Mouse (Mus musculus): ENCODE data around the gene Txnrd2.

The Txnrd2 gene

DNA sequence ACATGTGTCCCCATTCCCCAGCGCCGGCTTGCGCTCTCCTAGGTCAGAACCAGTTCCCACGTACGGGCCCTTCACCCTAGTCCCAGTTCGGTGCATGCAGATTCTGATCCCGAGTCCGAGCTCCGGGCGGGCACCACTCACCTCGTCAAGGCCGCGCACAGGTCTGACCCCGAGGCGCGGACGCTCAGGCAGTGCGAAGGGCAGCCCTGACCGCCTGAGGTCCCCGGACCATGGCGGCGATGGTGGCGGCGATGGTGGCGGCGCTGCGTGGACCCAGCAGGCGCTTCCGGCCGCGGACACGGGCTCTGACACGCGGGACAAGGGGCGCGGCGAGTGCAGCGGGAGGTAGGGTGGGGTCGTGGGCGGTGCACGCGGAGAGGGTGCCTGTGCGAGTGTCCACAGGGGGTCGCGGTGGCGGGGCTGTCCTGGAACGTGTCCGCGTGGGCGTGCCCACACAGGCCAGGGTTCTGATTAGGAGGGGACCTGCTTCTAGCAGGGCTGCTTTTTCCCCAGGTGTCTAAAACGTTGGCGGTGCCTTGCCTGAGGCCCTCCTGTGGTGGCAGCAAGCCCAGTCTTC lies at the start of gene Txnrd2:
TSS of gene Txnrd2 (plus strand) at position 170 of the 577 bp plus-strand sequence.
- DNase-seq (ENCODE audit: low read depth in 2 of 2, low spot score in 2 of 2): peak; percentile 52 to 53

DNA sequence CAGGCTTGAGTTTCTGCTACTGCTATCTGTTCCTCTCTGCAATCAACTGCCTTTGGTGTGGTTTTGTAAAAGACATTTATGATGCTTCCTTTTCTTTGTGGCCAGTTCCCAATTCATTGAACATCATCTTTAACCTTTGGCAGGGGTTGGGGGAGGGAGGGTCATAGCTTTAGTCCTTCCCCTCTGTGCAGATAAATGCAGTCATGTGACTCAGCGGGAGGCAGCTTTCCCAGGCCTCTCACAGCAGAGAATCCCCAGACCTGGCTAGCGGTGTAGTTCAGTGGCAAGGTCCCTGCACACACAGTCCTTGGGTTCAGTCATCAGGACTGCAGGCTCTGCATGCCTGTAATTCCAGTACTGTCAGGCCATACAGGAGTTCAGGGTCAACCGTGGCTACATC lies 49.0 kb upstream of the Txnrd2 start:
- DNase-seq (ENCODE audit: low read depth in 2 of 2, low spot score in 2 of 2): no peak

DNA sequence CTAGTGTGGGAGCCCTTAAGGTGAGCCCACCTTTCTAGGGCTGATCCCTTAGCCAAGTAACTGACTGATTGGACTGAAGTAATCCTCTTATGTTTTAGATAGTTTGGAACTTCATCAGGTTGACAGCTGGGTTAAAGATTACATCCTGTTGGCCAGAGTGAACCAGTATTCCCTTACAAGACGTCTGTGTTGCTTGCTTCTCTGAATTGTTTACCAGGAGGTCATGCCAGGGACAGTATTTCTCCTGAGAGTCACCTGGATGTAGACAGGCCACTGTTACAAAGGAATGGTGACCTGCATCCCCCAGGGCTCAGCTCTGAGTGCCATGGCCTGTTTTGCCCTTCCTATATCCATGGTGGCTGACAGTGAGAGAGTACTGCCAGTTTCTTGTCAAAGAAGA lies 47.7 kb upstream of the Txnrd2 start:
- DNase-seq (ENCODE audit: low read depth in 2 of 2, low spot score in 2 of 2): no peak

DNA sequence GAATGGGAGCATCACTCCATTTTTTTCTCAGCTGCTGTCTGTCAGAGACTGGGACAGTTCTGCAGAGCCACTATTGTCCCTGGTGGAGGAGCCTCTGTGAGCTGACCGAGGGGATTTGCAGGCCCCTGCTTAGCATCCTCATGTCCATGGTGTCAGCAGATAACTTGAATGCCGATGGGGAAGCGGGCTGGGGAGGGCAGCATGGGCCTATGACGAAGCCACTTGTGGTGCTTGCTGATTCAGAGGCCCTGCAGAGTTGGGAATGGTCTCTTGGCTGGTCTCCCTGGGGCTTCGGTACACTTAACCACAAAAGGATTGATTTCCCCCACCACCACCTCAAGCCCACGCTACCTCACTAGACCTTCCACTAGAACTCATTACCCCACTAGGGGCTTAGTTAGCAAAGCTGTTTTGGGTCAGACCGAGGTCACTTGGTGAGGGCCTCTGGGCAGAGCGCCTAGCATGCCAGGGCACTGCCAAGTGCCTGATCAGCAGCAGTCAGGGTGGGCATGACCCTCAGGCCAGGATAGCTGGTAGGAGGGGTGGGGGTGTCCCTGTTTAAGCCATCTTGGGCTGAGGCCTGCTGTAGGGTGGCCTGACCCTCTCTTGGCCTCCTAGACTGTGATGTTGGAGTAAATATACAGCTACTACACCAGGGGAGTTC lies 46.7 kb upstream of the Txnrd2 start:
- no peak for DNase-seq (ENCODE audit: low read depth in 2 of 2, low spot score in 2 of 2)

DNA sequence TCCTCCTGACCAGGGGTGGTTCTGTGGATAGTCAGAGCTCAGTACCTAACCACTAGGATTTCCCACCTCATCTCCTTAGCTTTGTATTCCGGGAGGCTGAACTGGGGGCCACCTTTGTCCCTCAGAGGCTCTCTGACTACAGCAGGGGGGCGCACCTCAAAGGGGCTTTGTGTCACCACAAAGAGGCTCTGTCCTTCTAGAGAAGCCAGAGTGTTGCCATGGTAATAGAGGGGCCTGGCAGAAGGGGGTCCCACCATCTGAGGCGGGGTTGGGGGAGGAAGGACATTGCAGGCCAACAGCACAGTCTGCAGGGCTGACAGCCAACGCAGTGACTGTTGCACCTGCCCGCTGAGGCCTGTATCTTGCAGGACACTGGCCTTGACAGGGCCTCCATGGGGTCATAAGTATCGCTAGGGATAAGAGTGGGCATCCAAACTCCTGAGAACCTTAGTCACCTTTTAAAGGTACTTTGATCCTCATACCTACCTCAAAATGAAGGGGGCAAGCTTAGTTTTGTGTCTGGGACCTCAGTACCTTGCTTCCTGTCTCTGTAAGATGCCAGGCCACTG lies 45.6 kb upstream of the Txnrd2 start:
- DNase-seq (ENCODE audit: low read depth in 2 of 2, low spot score in 2 of 2): no peak

DNA sequence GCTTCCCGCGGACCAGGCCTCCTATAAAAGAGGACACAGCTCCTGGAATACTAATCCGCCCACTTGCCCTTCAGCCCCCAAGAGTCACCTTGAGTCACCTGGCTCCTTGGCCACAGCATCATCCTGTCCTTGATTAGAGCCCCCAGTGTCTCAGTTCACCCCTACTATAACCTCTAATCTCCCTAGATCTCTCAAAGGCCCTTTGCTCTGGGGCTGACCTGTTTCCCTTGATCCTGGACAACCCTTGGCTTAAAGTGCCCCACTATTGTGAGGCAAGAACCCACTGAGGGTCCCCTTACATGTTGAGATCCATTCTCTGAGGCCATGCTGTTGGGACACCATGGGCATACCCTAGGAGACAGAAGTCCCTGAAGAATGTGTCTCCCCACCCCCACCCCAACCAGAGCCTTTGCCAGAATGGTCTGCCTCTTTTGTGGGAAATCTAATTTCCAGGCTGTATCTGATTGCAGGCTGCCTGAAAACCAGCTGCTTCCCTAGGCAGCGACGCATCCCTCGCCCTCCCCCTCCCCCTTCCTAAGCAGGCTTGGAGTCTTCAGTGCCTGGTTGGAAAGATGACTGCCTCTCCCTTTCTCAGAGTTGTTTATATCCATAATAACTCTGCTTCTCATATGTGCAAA lies 44.4 kb upstream of the Txnrd2 start:
- no peak for DNase-seq (ENCODE audit: low read depth in 2 of 2, low spot score in 2 of 2)

DNA sequence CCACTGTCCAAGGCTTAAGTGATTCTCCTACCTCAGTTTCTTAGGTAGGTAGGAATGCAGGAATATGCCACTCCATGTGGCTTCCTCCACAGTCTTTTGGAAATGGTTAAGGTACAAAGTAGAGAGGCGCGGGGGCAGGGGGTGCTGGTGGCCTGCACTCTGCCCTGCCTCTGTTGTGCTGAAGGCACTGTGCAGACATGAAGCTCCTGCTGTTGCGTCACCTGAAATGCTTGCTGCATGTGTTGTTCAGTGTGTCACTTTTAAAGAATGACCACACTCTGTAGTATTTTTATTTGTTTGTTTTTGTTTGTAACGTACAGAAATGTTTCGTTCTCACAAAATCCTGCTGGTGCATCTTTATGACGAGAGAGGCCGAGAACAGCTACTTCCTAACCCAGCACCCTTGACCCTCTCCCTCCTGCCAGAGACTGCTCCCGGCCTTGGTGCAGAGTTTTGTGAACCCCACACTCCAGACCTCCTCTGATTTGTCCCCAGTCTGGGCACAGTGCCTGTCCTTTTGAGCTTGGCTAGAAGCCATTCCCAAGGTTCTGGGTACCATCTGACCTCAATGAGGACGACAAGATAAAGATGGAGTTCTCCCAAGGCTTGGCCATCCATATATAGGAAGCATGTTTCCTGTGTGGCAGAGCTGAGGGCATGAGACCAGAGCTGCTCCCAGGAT lies 43.0 kb upstream of the Txnrd2 start:
- no peak for DNase-seq (ENCODE audit: low read depth in 2 of 2, low spot score in 2 of 2)

DNA sequence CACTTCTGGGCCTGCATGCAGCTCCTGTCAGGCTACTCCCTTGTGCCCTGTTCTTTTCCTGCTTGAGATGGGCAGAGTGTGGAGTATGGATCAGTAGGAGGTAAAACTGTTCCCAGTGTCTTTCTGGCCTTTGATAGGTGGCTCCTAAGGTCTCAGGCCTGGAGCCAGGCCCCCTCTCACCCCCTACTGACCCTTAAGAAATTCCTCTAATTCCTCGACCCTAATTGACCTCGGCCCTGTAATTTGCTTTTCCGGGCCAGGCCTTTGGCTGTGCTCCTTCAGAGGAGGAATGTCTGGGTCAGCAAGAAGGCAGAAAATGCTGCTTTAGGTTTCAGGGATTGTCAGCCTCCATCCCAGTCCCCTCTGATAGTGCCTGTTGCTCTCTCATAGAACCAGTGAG lies 42.4 kb upstream of the Txnrd2 start:
- no peak for DNase-seq (ENCODE audit: low read depth in 2 of 2, low spot score in 2 of 2)

DNA sequence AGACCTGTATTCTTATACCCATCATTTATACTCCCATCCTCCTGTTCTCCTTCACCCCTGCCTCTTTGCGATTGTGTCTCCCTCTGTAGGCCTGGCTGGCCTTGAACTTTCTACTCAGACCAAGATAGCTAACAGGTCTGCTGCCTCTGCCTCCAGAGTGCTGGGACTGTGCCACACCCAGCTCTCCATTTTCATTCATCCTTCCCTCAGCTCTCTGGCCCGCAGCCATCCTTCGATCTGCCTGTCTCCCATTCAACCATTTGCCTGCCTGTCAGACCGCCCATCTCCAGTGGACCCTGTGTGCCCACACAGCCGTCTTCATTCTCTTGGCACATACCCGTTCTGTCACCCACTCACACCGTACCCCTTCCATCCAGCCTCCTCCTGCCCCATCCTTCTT lies 42.0 kb upstream of the Txnrd2 start:
- no peak for DNase-seq (ENCODE audit: low read depth in 2 of 2, low spot score in 2 of 2)

DNA sequence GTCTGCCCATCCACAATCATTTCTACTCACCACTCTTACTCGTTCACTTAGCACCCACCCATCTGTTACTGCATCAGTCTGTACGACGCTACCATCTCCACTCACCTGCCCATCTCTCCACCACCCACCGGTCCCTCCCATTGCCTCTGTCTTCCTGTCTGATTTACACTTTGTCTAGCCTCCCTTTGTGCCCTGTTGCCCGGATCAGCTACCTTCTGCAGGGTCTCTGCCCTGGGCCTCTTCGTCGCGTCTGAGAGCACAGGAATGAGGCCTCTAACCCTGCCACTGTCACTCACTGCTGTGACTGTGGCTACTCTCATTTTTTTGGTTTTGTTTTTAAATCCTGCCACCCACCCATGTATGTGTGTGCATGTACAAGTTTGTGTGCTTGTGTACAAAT lies 41.5 kb upstream of the Txnrd2 start:
- DNase-seq (ENCODE audit: low read depth in 2 of 2, low spot score in 2 of 2): no peak

DNA sequence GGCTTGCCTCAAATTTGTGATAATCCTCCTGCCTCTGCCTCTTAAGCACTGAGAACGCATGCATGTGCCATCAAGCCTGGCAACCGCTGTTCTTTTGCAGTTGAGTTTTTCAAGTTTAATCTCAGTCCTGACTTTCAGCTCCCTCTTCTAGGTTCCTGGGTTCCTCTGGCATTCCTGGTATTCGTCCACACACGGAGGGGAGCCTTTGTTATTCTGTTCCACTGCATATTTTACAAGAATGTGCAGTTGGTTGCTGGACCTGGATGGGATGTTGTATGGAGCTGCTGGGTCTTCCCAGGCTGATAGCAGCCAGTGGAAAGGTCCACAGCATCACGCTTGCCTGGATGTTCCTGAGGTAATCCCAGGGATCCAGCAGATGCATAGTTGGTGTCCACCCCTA lies 40.8 kb upstream of the Txnrd2 start:
- no peak for DNase-seq (ENCODE audit: low read depth in 2 of 2, low spot score in 2 of 2)

DNA sequence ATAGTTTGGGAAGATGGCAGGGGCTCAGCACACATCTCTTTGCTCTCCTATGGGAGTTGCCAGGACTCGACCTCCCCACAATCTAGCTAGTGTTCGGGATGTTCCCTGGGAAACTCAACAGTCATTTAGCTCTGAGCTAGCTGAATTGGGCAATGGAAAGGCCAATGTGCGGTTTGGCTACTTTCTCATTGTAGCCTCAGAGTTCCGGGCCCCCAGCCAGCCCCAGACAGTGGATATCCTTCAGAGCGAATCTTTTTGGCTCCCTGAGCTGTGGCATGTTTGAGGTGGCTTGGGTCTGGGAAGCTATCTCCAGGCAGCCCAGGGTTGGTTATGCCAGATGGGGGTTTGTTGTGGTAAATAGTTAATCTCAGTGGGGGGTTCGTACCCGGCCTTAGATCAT lies 39.7 kb upstream of the Txnrd2 start:
- no peak for DNase-seq (ENCODE audit: low read depth in 2 of 2, low spot score in 2 of 2)

DNA sequence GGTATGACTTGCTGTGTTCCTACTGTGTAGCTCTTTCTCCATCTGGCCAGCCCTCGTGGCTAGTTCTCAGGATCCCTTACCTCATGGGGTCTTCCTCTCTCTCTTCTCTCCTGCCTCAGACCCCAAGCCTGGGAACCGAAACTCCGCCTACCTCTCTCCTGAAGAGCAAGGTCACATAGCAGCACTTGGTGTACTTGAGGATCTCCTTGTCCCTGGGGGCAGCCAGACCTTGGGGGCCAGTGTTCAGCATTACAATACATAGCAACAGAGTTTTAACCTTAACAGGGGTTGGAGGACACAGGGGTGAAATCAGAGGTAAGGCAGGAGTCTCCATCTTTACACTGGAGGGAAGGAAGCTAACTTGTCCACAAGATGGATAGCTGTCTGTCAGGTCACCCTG lies 39.2 kb upstream of the Txnrd2 start:
- no peak for DNase-seq (ENCODE audit: low read depth in 2 of 2, low spot score in 2 of 2)

DNA sequence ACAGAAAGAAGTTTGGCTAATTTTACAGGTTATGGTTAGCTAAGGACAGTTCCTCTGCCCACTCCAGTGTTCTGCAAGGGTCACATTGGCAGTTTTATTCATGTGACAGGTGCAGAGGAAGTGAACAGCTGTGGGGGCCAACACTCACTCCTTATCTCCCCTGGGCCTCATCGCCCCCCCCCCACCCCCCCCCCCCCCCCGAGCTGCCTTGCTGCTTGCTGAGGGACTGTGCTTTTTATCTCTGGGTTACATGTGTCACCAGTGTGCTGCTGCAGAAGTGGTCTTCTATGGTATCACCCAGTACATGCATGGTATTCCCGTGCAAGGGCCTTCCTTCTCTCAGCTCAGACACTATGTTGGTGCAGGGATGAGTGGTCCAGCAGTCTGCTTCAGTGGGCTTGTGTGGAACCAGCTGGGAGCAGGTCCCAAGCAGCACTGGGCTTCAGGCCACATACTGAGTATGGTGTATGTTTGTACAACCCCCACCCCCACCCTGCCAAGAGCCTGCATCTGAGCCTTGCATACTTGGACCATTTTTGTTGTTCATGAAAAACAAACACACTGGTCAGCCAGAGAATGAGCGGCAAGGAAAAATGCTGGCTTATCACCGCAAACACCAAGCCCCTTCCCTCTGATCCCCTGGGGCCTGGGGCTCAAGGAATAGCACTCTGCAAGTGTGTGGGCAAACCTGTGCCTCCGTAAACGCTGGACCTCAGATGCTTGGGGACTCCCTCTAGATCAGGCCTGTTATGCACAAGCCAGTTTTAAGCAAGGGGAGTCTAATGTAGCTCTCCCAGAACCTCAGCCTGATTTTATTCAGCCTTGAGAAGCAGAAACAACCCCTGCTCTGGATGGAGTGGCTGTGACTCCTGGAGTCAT lies 38.2 kb upstream of the Txnrd2 start:
- no peak for DNase-seq (ENCODE audit: low read depth in 2 of 2, low spot score in 2 of 2)

DNA sequence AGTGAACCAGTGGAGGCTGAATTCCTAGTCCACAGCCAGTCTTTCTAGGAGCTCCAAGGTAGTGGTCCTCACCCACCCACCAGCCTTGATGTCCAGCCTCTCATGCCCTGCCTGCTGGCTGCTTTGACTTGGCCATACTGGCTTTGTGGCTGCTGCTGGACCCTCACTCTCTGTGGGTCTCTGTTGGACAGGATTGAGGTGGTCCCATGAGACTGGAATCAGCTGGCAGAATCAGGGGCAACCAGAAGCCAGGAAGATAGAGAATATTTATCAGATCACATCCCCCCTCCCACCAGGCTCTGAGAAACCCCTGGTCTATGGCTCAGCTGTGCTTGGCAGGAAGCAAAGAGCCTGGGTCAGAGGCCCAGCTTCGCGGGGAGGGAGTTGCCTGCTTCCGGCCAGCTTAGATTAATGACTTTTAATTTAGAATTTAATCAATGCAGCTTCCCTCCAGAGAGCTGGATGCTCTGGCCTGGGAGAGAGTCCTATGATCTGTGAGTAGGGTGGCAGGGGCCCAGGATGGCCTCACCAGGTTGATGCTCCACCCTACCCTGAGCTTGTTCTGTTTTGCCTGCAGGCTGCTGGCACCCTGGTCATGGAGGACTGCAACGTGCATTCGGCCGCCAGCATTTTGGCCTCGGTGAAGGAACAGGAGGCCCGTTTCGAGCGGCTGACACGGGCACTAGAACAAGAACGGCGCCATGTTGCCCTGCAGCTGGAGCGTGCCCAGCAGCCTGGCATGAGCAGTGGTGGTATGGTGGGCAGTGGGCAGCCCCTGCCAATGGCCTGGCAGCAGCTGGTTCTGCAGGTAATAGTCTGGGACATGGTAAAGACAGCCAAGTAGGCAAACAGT lies 37.4 kb upstream of the Txnrd2 start:
- DNase-seq (ENCODE audit: low read depth in 2 of 2, low spot score in 2 of 2): no peak

DNA sequence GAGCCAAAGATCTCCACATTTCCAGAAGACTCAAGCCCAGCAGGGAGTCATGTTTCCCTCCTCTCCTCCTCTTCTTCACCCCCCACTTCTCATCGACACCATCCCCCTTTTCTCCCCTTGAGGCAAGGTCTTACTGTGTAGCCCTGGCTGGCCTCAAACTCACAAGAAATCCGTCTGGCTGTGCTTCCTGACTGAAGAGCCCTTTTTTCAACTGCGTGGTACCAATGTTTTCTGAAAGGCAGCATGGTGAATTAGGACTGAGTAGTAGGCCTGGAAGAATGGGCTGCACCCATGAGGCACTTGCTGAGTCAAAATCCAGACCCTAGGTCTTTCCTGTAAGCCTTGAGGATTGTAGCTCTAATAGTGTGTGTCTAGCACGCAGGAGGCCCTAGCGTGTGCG lies 35.8 kb upstream of the Txnrd2 start:
- DNase-seq (ENCODE audit: low read depth in 2 of 2, low spot score in 2 of 2): no peak

DNA sequence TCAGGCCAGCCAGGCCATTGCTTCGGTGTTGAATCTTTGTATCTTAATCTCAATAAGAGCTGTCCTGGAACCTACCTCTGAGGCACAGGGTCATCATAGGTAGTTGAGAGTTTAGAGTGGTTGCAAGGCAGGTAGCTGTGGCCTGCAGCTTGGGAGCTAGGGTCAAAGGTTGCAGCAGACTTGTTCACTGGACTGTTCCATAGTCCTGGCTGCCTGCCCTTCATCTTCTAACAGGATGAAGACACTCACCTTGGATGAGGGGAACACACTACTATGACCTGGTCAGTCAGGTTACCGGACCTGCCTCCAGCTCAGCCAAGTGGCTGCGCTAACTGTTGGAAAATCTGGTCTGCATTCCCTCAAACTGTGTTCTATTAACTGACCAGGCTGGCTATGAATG lies 35.1 kb upstream of the Txnrd2 start:
- no peak for DNase-seq (ENCODE audit: low read depth in 2 of 2, low spot score in 2 of 2)

DNA sequence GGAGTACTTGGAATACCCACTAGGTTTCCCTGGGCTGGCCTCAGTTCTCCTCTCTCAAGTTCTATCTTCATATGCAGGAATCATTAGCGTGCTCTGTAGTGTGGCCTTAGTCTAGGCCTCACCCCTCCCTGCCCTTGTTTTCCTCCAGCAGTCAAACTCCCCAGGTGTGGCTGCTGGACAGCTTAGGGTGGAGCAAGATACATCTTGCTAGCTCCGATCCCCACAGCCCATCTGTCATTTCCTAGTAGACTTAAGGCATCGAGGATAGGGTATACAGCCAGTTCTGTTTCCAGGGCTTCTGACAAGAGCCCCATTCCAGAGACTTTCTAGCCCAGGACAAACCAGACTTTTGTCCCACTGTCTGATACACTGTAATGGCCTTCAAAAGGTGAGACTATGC lies 34.5 kb upstream of the Txnrd2 start:
- DNase-seq (ENCODE audit: low read depth in 2 of 2, low spot score in 2 of 2): no peak

DNA sequence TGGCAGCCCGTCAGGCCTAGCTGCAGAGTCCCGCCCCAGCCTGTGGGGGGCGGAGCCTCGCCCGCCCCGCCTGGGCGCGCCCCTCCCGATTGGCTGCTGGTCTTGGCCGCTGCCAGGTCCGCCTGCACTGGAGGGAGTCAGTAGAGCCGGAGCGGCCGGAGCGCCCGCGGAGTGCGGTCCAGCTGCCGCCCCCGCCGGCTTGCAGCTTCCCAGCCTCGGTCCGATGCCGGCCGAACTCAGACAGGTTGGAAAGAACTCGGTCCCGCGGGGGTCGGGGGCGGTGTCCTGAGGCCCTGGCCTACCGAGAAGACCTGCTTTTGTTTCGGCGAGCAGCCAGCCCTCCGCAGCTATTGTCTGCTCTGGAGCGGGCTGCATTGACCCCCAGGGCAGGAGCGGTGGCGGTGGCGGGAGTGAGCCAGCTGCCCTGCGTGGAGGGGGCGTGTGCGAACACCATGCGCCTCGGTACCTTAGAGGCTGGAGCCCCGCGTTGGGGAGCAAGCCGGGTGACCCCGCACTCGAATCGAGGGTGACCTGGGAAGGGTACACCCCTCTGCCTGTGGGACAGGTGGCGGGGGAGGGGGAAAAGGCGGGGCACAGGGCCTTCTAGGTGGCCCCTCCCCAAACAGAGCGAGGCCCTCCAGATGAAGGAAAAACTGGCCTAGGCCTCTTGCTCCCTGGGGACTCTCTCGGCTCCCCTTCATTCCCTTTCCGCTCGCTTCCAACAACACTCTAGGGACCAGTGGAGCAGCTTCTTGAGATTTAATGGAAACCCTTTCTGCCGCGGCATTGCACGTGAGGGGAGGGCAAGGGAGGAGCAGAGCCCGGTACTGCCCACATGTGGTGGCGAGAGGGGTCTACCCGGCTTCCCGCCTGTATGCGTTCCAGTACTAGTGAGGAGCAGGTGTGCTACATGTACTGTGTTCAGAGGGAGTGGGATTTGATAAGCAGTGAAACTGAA lies 33.4 kb upstream of the Txnrd2 start:
- DNase-seq (ENCODE audit: low read depth in 2 of 2, low spot score in 2 of 2): peak; percentile 30 to 50

All from CD8-positive naive resting alpha-beta T cell, adult 2 months (primary cell).